Mouse (Mus musculus) bone marrow, adult 2 months (tissue): ENCODE data around the gene Tas2r144.

Source experiments
- CTCF ChIP-seq: fragments of 200-500 bp; IDR thresholded peaks from 2 replicates; pipeline ENCODE4 v1.5.1; 2011; ENCODE audit warnings: low read length, control low read depth; ENCODE audit not compliant: control insufficient read depth, insufficient read depth
- POLR2A ChIP-seq: fragments of 200-500 bp; IDR thresholded peaks from 2 replicates; pipeline ENCODE4 v1.6.1; 2011; ENCODE audit warnings: low read depth, mild to moderate bottlenecking, control low read depth, low read length, borderline replicate concordance; ENCODE audit not compliant: control insufficient read depth

DNA sequence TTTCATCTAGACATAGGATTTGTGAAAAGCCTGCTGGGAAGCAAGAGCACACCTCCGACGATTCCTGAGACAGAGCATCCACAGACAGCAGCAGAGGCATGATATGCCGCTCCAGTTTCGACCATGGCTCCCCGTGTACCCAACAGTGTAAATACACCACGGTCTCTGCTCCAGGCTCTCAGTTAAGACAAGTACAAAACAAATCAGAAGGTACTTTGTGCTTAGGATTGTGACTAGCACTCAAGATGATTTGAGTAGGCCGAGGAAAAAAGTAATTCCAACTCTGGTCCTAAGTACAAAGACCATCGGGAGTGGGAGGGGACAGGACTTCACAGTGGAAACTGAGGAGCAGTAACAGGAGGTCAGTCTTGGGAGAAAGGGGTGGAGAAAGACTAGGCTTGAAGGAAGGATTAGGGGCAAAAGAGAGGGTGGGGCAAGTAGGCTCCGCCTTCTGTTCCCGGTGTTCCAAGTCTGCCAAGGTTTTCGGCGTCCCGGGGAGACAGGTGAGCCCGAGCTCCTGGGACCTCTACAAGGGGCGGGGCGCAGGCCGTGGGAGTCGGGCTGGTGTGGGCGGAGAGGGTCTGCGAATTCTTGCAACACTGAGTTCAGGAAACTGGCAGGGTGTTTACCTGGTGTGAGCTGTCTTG, 46.5 kb downstream of the Tas2r144 start, which contains the start of gene Tmem139:
- no peak for TF ChIP-seq CTCF
- TF ChIP-seq POLR2A = no peak
